Mouse (Mus musculus) lung, adult 10 weeks (tissue): ENCODE results near the gene Timm44. TPM values are rescaled to one million over a fixed set of nuclear protein-coding genes. Genes with fewer than 3 reads are reported as not detected.

Experiments used
- polyA plus RNA-seq: library from polyadenylated mRNA; stranded (reverse); fragments of 350-450 nt; fragmentation: Illumina TruSeq; extraction: RNeasy Lipid Tissue Mini Kit (QIAGEN cat#74804); gene quantifications from one replicate; pipeline ENCODE4 v1.2.3, GENCODE M21; 2014; ENCODE audit warnings: low read depth, low replicate concordance; ENCODE audit not compliant: insufficient read depth

Gene Timm44
- polyA plus RNA-seq = 32.0 TPM

DNA sequence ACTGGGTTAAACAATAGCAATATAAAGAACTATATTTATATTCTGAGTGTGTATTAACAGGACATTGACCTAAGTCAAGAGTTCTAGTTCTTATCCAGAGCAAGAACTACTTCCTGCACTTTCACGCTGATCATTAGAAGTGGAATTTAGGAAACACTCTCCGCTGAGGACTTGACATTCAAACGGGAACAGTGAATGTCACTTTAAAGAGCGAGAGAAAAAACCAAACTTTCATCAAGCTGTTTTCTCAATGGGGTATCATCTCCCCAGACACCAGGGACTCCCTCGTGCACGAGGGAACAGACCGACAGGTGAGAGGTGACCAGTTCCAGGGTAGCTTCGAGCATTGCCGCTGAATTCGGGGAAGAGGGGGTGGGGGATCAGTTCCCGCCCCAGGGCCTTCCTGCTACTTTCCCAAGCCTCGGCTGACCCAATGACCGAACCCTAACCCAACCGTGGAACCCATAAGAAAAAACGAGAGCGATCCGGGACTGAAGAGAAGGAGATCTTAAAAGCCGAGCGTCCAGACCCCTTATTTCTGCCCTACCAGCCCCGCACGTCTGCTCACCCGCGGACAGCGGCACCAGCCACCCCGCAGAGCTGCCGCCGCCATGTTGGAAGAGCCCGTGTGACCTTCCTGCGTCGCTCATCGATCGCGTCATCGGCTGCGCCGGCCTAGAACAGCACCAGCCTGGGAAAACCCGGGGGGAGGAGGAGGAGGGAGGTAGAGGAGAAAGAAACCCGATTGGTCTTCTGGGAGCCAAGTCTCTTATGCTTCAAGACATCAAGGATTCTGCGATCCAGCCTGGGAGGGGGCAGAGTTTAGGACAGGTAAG, at the start of gene Timm44:
Timm44 (minus strand) TSS at position 639 of the 836 bp plus-strand sequence.

DNA sequence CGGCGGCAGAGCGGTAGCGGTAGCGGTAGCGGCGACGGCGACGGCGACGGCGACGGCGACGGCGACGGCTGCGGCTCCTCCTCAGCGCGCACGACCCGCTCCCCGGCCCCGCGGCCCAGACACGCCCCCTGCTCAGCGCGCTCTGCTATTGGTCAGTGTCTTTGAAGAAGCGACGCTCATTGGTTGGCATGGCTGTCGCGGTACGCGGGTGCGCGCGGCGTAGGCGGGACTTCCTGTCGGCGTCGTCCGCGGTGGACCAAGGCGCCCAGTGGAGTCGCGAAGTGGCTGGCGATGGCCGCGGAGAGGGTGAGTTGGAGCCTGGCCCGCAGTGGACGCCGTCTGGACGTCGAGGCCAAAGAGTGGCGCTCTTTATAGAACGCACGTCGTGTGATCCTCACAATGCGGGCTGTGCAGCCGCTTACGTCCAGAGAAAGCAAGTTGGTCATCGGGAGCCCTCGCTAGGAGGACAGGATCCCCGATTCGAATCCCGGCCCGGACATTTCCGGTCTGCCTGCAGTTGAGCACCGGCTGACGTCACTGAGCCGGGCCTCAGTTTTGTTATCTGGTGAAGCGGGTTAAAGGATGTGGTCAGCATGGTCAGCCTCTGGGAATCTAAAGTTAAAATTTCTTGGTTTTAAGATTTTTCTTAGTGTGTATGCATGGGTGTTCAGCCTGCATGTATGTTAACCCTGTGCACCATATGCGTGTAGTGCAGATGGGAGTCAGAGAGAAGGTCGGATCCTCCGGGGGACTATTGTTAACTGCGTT, 49.5 kb upstream of the Timm44 start, which contains the start of the genes Ccl25 and Elavl1:
Ccl25 (plus strand) TSS at position 228 of the 768 bp plus-strand sequence.
Elavl1 (minus strand) TSS at position 431 of the 768 bp plus-strand sequence.

DNA sequence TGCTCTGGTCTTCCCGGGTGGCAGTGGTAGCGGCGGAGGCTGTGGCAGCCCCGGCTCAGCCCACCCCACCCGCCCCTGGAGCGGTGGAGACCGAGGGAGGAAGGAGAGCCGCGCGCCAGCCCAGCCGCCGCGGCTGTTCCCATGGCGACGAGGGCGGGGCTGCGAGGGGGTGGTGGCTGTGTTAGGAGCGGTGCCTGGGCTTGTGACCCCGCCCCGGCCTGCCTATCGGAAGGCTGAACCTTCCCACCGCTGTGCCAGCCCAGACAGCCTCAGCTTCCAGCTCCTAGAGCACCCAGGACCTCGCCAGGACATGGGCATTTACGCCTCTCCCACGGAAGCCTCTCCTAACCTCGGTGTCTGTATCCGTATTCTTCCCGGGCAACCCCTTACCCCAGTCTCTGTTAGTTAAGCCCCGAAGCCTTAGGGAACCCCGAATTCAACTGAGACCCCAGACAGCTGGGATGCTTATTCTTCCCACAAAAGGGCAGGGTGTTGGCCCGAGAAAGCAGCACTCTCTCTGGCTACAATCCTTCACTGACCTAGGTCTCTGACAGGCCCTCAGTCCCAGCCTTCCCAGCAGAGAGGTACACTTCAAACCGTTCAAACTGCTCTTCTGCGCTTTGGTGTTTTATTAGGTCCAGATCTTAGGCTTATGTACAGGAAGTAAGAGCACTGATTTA, 16.4 kb downstream of the Timm44 start, which contains the start of gene Ctxn1:
Ctxn1 (minus strand) TSS at position 150 of the 680 bp plus-strand sequence.

DNA sequence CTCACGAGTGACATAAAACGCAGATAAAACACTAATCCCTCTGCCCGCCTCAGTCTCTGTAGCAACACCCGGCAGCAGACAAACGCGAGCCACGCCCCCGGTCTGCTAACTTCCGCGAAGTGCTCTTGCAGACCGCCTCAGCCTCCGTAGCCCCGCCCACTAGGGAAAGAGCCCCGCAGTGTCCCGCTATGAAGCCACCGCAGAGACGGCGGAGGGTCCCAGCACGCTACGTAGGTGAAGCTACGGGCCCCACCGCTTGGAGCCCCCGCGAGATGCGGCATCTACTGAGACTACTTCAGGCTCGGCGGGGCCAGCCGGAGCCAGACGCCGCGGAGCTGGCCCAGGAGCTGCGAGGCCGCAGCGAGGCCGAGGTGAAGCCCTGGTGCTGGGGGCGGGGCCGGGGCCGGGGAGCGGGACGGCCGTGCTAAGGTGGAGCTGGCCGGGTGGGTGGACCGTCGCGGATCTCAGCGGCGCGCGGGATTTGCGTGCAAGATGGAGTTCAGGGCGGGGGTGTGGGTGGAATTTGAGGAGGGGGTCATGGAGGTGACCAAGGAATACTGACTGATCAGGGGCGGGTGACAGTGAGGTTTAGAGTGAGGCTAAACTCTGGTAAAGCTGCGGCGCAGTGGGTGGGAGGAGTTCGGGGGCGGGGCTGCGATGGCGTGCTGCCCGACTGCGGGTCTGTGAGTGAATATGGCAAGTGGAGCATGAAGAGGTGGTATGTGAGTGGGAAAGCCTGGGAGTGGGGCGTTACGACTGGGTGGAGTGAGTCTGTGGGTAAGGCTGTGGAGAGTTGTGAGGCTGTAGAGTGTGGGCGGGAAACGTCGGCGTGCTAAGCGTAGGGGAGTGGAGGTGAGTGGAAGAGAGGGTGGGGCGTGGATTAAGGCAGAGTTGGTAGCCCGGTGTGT, 22.5 kb downstream of the Timm44 start, which contains the start of gene Snapc2:
Snapc2 (plus strand) TSS at position 147 of the 908 bp plus-strand sequence.

DNA sequence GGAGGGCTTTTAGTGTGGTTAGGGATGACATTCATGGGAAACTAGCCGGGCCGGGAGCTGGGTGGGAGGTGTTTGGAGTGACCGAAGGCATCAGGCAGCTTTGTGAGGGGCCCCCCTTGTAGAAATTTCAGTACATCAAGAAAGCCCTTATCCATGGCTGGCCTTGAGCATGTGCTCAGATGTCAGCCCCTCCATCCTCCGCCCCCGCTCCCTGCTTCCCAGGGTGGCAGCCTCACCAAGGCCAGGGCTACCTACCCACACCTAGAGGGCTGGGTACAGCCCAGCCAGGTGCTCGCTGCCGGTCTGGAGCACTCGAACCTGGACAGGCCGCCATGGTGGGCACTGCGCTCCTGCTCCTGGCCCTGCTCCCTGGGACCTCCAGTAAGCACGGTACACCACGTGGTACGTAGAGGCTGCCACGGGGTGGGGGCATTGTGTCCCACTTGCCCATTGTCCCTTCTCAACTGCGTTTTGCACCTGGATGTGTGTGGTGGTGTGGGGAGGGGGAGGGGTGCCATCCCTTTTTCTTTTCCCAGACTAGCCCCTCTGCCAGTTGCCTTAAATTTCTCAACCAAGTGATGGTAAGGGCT, 27.7 kb downstream of the Timm44 start, which contains the start of gene Tgfbr3l:
Tgfbr3l (plus strand) TSS at position 264 of the 590 bp plus-strand sequence.

DNA sequence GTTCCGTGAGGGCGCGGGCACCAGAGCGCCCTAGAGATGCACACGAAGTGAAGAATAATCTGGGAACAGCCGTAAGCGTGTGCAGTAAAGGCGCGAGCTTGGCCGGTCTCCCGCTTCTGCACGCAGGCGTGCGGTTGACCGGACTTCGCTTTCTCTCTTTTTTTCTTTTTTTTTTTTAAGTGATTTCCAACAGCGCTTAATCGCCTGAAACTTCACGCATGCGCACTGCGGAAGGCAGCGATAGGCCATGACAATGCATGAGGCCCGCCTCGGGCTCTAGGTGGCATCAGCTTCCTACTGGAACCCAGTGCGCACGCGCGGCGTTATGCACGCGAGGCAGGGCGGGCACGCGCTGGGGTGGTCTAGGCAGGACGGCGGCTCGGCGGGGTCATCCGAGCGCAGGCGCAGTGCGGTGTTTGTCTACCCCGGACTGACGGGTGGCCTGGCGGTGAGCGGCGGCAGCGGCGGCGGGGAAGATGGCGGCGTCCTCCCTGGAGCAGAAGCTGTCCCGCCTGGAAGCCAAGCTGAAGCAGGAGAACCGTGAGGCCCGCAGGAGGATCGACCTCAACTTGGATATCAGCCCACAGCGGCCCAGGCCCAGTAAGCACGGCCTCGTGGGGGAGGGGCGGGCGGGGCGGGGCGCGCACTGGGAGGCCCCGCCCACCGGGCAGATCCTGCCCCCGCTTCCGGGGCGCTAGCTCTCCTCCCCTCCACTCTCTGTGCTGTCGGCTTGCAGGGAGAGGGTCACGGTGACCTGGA, 37.1 kb downstream of the Timm44 start, which contains the start of the genes Map2k7 and Gm49320:
Map2k7 (plus strand) TSS at position 307 of the 759 bp plus-strand sequence.
Gm49320 (plus strand) TSS at position 432 of the 759 bp plus-strand sequence.

DNA sequence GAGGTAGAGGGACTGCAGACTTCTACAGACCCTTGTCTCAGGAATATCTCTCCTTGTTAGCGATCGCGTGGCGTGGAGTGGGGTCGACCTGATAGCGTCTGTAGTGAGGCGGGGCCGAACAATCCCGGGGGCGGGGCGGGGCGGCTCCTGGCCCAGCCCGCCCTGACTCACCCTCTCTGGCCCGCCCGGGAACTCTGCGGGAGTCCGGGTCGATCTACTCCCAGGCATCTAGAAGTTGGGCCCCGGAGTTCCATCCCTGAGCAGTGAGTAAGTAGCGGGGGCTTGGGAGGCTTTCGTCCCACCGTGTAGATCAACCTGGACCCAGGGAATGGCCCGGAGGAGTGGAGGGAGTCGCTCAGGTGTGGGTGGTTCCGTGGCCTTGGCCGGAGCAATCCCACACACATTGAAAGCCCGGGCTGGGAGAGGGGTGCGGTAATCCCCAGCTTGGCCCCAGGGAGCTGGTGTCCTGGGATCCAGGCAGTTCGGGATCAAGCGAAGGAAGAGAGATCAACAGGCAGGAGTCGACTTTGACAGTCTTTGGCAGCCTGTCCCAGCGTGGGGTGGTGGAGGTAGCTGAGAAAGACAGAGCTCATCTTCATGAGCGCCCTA, 48.9 kb downstream of the Timm44 start, which contains the start of gene Lrrc8e:
Lrrc8e (plus strand) TSS at position 89 of the 609 bp plus-strand sequence.

DNA sequence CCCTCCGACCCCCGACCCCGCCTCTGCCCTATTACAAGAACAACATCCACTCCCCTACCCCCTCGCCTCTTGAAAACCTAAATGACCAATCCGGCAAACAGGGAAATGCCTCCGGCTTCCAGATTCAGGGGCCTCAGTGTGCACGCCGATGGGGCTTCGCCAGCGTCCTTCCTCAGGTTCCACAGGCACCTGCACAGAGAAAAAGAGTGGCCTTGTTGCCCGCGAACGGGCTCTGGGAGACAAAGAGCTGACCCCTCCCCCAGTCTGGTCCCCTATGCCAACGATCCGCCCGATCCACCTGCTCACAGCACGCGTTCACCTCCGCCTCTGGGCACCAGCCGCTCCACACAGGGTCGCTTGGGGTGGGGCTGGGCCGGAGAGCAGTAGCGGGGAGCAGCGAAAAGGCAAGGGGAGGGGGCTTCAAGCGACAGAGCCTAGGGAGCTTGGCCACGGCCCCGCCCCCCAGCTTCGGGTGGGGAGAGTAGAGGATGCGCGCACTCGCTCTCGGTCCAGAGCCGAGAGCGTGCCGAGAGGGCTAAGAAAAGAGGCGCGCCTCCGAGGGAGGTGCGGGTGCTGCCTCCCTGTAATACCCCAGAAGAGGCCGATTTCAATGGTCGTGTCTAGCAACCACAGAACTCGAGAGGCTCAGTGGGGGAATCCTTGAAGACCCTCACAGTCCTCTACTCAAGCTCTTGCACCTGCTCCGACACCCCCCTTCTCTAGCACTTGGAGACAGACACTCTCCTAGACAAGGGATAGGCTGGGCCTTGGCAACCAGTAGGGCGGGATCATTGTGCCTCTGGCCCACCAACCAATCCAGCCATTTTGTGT, 58.7 kb downstream of the Timm44 start, which contains the start of gene Prr36:
Prr36 (minus strand) TSS at position 669 of the 831 bp plus-strand sequence.

Other genes starting within 250 kb of the Timm44 start
- gene Cd209f, start 170.1 kb downstream of the Timm44 start, polyA plus RNA-seq = 9.0 TPM
- 3.0 TPM for gene Cd209g, start 141.8 kb downstream of the Timm44 start, polyA plus RNA-seq
- gene Evi5l, start 109.3 kb downstream of the Timm44 start, polyA plus RNA-seq = 7.3 TPM
- gene Prr36, start 58.5 kb downstream of the Timm44 start, polyA plus RNA-seq = 0.68 TPM
- gene Lrrc8e, start 49.1 kb downstream of the Timm44 start, polyA plus RNA-seq = 2.7 TPM
- gene Map2k7, start 37.2 kb downstream of the Timm44 start, polyA plus RNA-seq = 20.6 TPM
- 0.21 TPM for gene Gm49320, start 37.0 kb downstream of the Timm44 start, polyA plus RNA-seq
- gene Tgfbr3l, start 27.7 kb downstream of the Timm44 start, polyA plus RNA-seq = 2.6 TPM
- gene Snapc2, start 22.8 kb downstream of the Timm44 start, polyA plus RNA-seq = 16.5 TPM
- gene Ctxn1, start 16.6 kb downstream of the Timm44 start, polyA plus RNA-seq = 17.2 TPM
- 5.3 TPM for gene Ccl25, start 49.3 kb upstream of the Timm44 start, polyA plus RNA-seq
- gene Elavl1, start 49.5 kb upstream of the Timm44 start, polyA plus RNA-seq = 31.1 TPM
- 22.1 TPM for gene Cers4, start 217.1 kb upstream of the Timm44 start, polyA plus RNA-seq